Mouse (Mus musculus) liver, postnatal 0 days (tissue): ENCODE data around the gene Hmgcs2. TPM values are rescaled to one million over a fixed set of nuclear protein-coding genes. Genes with fewer than 3 reads are reported as not detected.
A peak's percentile ranks its signal among the peaks of the same experiment; 100 is the strongest.
"Not testable (repeated sequence)": the region's sequence is repeated elsewhere in the genome, so short reads cannot be mapped to it uniquely, and the experiment has no call there.

Experiments used
- ATAC-seq: fragments of 200-750 bp; cut with Nextera tagmentation; 2 replicates; pipeline ENCODE4 v1.8.0; 2017; ENCODE audit warnings: mild to moderate bottlenecking, moderate library complexity
- DNase-seq: peaks from one replicate; pipeline ENCODE4 v3.0.0-alpha.2; 2016
- H3K27ac ChIP-seq: fragments of 300-500 bp; sonication (generic); 2 replicates; pipeline ENCODE4 v1.5.1; 2014; ENCODE audit warnings: antibody characterized with exemption, moderate library complexity, mild to moderate bottlenecking, low read depth
- H3K27me3 ChIP-seq: fragments of 300-500 bp; sonication (generic); 2 replicates; pipeline ENCODE4 v1.6.1; 2014; ENCODE audit warnings: low read length, control low read depth, mixed read lengths; ENCODE audit not compliant: insufficient read depth
- H3K36me3 ChIP-seq: fragments of 300-500 bp; sonication (generic); replicated peaks from 2 replicates; pipeline ENCODE4 v1.6.1; 2014; ENCODE audit warnings: mild to moderate bottlenecking, control low read depth, low read length, moderate library complexity, mixed read lengths; ENCODE audit not compliant: insufficient read depth
- H3K4me1 ChIP-seq: fragments of 300-500 bp; sonication (generic); 2 replicates; pipeline ENCODE4 v1.6.1; 2014; ENCODE audit warnings: antibody characterized with exemption, mild to moderate bottlenecking, control low read depth; ENCODE audit not compliant: insufficient read depth
- H3K4me2 ChIP-seq: fragments of 300-500 bp; sonication (generic); 2 replicates; pipeline ENCODE4 v1.6.1; 2014; ENCODE audit warnings: low read depth, mild to moderate bottlenecking, low read length, moderate library complexity, mixed read lengths
- H3K4me3 ChIP-seq: fragments of 300-500 bp; sonication (generic); 2 replicates; pipeline ENCODE4 v1.5.1; 2014; ENCODE audit warnings: low read depth, low read length
- H3K9ac ChIP-seq: fragments of 300-500 bp; sonication (generic); replicated peaks from 2 replicates; pipeline ENCODE4 v1.6.1; 2014; ENCODE audit warnings: mild to moderate bottlenecking, moderate library complexity
- H3K9me3 ChIP-seq: fragments of 300-500 bp; sonication (generic); 2 replicates; pipeline ENCODE4 v1.6.1; 2016; ENCODE audit warnings: mild to moderate bottlenecking, control low read depth, low read length, mixed read lengths
- CTCF ChIP-seq: sonication (generic); IDR thresholded peaks from 2 replicates; pipeline ENCODE4 v1.5.1; 2016; ENCODE audit warnings: antibody characterized with exemption, low read depth
- EP300 ChIP-seq: IDR thresholded peaks from 2 replicates; pipeline ENCODE4 v1.6.1; 2016; ENCODE audit warnings: antibody characterized with exemption, low read depth, mild to moderate bottlenecking
- WGBS: fragments of 180-500 bp; shearing (Covaris S2); extraction: QIAGEN DNeasy Blood & Tissue Kit; methylation state at CpG from one replicate; pipeline ENCODE4 v1.1.7; 2014; ENCODE audit not compliant: insufficient replicate concordance; 5-methylcytosine and 5-hydroxymethylcytosine counted together
- polyA plus RNA-seq: library from polyadenylated mRNA; unstranded; fragments of >200 nt; fragmentation: Nextera tagmentation; extraction: Ambion mirVana; gene quantifications from 2 replicates; pipeline ENCODE4 v1.2.1, GENCODE M21; 2015

Hmgcs2 gene
- polyA plus RNA-seq, 1 experiment from 2014 or later, result 1,631 TPM

DNA sequence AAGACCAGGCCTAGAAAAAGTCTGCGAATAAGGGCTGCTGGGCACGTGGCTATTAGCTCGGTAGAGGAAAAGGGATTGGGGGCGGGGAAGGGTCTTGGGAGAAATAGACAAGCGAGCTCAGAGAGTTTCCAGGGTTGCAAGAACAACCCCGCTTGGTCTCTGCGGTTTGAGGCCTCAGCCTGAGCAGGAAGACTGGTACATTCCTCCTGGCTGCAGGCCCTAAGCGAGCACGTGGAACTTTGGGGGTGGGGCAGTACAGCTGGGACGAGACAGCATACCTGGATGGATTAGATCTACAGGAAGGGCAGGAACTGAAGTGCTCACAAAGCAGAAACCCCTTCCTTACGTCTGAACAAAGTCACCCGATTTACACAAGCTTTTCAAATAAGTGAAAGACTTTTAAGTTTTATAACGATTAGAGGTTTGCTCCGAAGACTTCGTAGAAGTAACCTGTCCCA lies 58.4 kb downstream of the Hmgcs2 start:
- peak; percentile 75 for DNase-seq
- H3K4me2 ChIP-seq, result peak overlapping the region; percentile 88
- no peaks in the 10 kb centered on the region for H3K36me3 ChIP-seq
- peak overlapping the region; percentile 61 for H3K4me3 ChIP-seq
- no peak for TF ChIP-seq EP300
- no peak for TF ChIP-seq CTCF
- no peaks in the 10 kb centered on the region for H3K9me3 ChIP-seq
- 3% methylated on average over 15 of the region's 15 CpGs for WGBS
- no peaks in the 10 kb centered on the region for H3K27me3 ChIP-seq
- peaks cover 38% of the 10 kb centered on the region for H3K4me1 ChIP-seq
- H3K27ac ChIP-seq, result peak overlapping the region; percentile 30; the same call in 1 of the 2 replicates
- ATAC-seq, result peak; percentile 58
- peak overlapping the region; percentile 62 for H3K9ac ChIP-seq

DNA sequence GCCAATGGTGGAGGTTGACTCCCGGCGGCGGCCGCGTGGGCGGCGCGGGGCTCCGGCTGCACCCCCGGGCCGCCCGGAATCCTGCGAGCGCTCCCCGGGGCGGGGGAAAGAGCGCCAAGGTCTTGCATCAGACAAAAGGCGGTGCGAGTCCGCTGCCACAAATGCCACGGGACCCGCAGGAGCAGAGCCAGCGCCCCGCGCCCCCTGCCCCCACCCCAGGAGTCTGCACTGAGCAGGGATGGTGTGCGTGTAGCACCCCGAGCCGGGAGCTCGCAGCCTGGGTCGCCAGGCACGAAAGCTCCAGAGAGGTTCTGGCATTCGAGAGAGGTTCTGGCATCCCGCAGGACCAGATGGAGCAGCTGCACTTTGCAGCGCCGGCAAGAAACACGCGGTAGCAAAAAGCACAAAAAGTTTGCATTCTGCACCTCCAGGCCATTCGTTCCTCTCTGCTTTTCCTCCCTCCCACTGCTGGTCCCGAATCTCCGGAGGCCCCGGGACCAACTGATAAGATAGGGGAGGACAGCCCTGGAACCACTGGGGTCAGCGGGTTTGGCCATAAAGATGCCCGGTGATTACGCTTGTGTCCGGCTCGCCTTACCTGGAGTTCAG lies 59.0 kb downstream of the Hmgcs2 start:
- H3K4me1 ChIP-seq, result peaks cover 38% of the 10 kb centered on the region
- 0 out of 2 replicates have a peak overlapping the region, but pooled peaks have one; percentile 31 for H3K27ac ChIP-seq
- DNase-seq, result peak; percentile 67

DNA sequence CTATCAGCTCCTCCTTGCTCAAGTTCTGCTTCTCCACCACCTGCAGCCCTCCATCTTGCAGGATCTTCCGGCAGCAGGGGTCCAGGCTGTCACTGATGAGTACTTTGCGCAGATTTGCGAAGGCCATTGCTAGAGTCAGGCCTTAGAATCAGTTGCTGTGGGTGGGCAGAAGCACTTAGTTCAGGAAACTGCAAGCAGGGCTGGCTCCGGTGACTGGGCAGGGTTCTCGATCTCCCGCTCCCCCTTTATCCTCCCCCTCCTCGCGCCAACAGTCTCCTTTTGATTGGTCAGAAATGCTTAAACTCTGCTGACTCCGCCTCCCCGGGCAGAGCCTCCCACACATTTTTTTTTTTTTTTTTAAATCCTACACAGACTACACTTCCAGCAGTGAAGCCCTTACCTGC lies 59.5 kb downstream of the Hmgcs2 start, which contains the start of gene Phgdh:
Gene Phgdh (minus strand): TSS at position 285 of the 404 bp plus-strand sequence.
- H3K36me3 ChIP-seq, H3K27me3 ChIP-seq, H3K9me3 ChIP-seq: not testable (repeated sequence)
- 2% methylated on average over 8 of the region's 10 CpGs for WGBS
- DNase-seq (peak; percentile 65), ATAC-seq (peak; percentile 57)
- H3K4me2 ChIP-seq, result peak within 1 kb of the TSS; percentile 88
- H3K9ac ChIP-seq, result peak within 1 kb of the TSS; percentile 62
- peaks cover 38% of the 10 kb centered on the region for H3K4me1 ChIP-seq
- peak within 1 kb of the TSS; percentile 61 for H3K4me3 ChIP-seq
- H3K27ac ChIP-seq, result 0 out of 2 replicates have a peak within 1 kb of the TSS, but pooled peaks have one; percentile 31

More for the DNA sequence above, 59.0 kb downstream of the Hmgcs2 start:
- H3K4me2 ChIP-seq, result peak overlapping the region; percentile 88
- under 1% methylated on average over 45 of the region's 46 CpGs for WGBS
- peak; percentile 55 for ATAC-seq
- peak overlapping the region; percentile 62 for H3K9ac ChIP-seq
- TF ChIP-seq CTCF (no peak), EP300 (no peak)
- no peaks in the 10 kb centered on the region for H3K27me3 ChIP-seq
- no peaks in the 10 kb centered on the region for H3K9me3 ChIP-seq
- peak overlapping the region; percentile 61 for H3K4me3 ChIP-seq
- no peaks in the 10 kb centered on the region for H3K36me3 ChIP-seq

DNA sequence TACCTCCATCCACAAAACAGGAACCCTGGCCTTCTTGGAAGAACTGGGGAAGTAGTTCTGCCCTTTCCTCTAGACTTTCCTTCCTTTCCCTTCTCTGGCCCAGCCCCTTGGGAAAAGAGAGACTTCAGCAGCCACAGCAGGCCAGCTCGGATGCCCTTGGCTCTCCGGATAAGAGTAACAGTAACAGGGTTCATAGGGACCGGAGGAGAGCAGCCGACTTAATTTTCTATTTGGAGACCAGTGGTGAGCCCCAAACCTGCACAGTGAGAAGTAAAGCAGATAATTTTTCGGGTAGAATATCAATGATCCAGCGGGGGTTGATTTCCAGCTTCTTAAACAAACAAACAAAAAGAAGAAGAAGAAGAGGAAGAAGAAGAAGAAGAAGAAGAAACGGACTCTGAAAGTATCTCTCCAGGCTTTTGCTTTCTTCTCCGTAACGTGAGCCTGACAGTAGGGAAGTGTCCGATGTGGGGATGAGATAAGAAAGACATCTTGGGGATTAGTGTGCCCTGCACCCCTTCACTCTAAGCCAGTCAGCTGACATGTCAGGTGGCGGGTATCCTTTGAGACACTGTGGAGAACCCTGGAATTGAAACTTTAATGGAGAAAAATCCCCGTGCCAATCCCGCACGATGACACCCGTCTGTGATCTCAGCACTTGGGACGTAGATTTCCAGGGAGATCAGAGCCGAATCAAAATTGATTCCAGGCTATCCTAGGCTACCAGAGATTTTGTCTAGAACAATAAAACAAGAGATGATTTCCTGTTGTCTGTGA lies 60.8 kb downstream of the Hmgcs2 start:
- Histone ChIP-seq H3K4me2 (no peak overlapping the region), H3K4me1 (peaks cover 28% of the 10 kb centered on the region), H3K36me3 (no peaks in the 10 kb centered on the region), H3K9ac (no peak overlapping the region), H3K9me3 (no peaks in the 10 kb centered on the region), H3K27me3 (no peaks in the 10 kb centered on the region), H3K4me3 (no peak overlapping the region), H3K27ac (no peak overlapping the region)
- WGBS, result 75% methylated on average over 17 of the region's 17 CpGs
- DNase-seq (no peak), ATAC-seq (no peak)
- TF ChIP-seq EP300 (no peak), CTCF (no peak)

DNA sequence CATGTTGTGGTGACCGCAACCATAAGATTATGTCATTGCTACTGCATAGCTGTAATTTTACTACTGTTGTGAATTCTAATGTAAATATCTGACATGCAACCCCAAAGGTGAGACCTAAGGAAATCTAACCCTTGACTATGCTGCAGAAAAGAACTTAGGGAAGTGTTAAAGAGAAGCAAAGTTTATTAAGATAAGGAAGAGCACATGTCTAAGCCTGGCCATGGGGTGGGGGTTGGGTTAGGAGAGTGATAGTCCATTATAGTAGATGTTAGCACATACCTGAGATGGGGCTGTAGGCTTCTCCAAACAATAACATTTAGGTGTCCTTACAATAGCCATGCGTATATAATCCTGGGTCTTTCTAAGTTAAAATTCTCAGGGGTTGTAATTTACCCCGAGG lies 63.0 kb downstream of the Hmgcs2 start:
- WGBS, result 83% methylated on average over 3 of the region's 3 CpGs
- H3K36me3 ChIP-seq, result no peaks in the 10 kb centered on the region
- ATAC-seq, result no peak

DNA sequence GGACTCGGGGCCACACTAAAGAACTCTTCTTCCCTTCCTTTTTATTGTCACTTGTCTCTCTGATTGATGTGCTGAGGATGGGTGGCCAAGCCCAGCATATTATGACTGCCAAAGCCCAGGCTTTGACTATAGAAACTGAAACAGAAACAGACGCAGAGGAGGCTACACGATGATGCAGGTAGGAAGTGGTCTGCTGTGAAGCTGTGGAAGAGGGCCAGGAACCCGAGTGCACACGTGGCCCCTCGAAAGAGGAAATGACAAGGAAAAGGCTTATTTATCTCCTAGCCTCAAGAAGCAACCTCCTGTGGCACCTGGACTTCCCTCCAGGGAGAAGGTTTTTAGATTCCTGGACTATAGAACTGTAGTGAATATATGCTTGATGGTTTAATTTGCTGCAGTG lies 67.9 kb downstream of the Hmgcs2 start:
- Histone ChIP-seq H3K27ac (no peak overlapping the region), H3K27me3 (no peaks in the 10 kb centered on the region), H3K36me3 (no peaks in the 10 kb centered on the region), H3K9ac (no peak overlapping the region), H3K4me2 (peak overlapping the region; percentile 11; the same call in 1 of the 2 replicates), H3K4me3 (no peak overlapping the region), H3K4me1 (no peaks in the 10 kb centered on the region), H3K9me3 (no peaks in the 10 kb centered on the region)
- TF ChIP-seq EP300 (no peak), CTCF (no peak)
- DNase-seq (no peak), ATAC-seq (peak; percentile 41; the same call in 1 of the 2 replicates)
- WGBS, result 33% methylated on average over 6 of the region's 6 CpGs

More for the DNA sequence above, 63.0 kb downstream of the Hmgcs2 start:
- H3K4me1 ChIP-seq, result peaks cover 9% of the 10 kb centered on the region
- no peak for DNase-seq
- H3K4me3 ChIP-seq, result no peak overlapping the region
- no peak overlapping the region for H3K4me2 ChIP-seq
- H3K27me3 ChIP-seq, result no peaks in the 10 kb centered on the region
- no peak overlapping the region for H3K9ac ChIP-seq
- H3K9me3 ChIP-seq, result no peaks in the 10 kb centered on the region
- no peak for TF ChIP-seq CTCF
- no peak for TF ChIP-seq EP300
- no peak overlapping the region for H3K27ac ChIP-seq
